Mouse (Mus musculus) liver, embryonic 14.5 days (tissue): ENCODE measurements at regions not wholly inside any gene's neighbourhood (a gene's known extent, or its start where the extent isn't known, plus 50 kb on each side); places are given as distances from the start of the nearest gene placed in this dataset.
"Not testable (repeated sequence)": the region's sequence is repeated elsewhere in the genome, so short reads cannot be mapped to it uniquely, and the experiment has no call there.

ENCODE experiments used
- CTCF ChIP-seq: IDR thresholded peaks from 2 replicates; pipeline ENCODE4 v1.5.1; 2016; ENCODE audit warnings: antibody characterized with exemption, low read depth, control low read depth
- EP300 ChIP-seq: IDR thresholded peaks from 2 replicates; pipeline ENCODE4 v1.6.1; 2016; ENCODE audit warnings: antibody characterized with exemption, low read depth

DNA sequence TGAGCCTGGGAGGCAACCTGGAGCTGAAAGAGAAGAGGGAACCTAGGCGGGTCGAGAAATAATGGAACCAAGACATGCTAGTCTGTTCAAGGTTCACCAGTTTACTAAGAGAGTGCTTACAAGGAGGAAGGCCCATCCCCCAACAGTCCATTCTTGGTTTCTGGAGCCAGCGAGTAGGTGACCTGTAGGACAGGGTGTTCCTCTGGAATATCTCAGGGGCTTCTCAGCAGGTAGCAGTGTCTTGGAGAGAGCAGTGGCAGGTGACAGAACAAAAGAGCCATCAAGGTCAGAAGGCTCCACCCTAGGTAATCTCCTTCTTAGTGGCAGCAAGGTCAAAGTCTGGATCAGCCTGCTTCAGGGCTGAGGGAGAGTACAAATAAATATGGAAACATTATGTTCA lies 268.4 kb downstream of the Ppp1r3a start:
- not testable (repeated sequence) for TF ChIP-seq CTCF, EP300
